Mouse (Mus musculus) small intestine, adult 2 months (tissue): ENCODE measurements around the gene 1700069L16Rik.

ENCODE experiments used
- CTCF ChIP-seq: fragments of 200-500 bp; IDR thresholded peaks from 2 replicates; pipeline ENCODE4 v1.5.1; 2012; ENCODE audit warnings: low read depth, mild to moderate bottlenecking, control low read depth, inconsistent platforms, low read length, moderate library complexity, mixed read lengths; ENCODE audit not compliant: insufficient replicate concordance, insufficient read length; ENCODE audit errors: extremely low read depth
- POLR2A ChIP-seq: fragments of 200-500 bp; IDR thresholded peaks from 2 replicates; pipeline ENCODE4 v1.6.1; 2012; ENCODE audit warnings: low read depth, mild to moderate bottlenecking, control low read depth, inconsistent platforms, low read length, moderate library complexity

DNA sequence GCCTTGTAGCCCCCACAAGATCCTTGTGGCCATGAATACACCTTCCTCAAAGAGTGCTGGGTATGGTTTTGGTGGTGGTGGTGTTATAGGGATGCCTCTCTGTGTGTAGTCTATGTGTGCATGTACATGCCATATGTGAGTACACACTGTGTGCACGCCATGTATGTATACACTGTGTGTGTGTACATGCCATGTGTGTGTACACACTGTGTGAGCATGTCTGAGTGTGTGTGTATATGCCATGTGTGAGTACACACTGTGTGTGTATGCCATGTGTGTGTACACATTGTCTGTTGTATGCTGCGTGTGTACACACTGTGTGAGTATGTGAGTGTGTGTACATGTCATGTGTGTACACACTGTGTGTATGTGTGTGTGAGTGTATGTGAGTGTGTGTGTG is 33.7 kb downstream of the 1700069L16Rik start:
- TF ChIP-seq CTCF, result no peak
- no peak for TF ChIP-seq POLR2A
